Mouse (Mus musculus): ENCODE results near the gene Lurap1. TPM values are rescaled to one million over a fixed set of nuclear protein-coding genes. Genes with fewer than 3 reads are reported as not detected.

Lurap1 gene
- polyA plus RNA-seq, 1 experiment = 14.2 TPM

DNA sequence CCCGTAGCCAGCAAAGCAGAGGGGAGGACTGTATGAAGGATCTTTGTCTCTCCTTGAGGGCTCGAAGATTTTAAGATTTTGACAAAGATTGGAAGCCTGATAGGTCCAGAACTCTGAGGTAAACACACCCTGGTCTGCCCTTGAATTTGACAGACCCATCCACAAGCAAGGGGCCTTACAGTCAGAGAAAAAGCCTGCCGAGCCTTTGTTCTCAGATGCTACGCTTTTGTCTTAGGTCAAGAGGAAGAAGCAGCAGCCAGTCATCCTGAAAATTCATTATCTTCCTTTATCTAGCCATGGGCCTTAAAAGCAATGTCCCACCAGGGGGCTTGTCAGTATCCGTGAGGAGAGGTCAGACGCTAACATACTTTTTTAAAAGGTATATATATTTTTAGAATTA, 23.2 kb downstream of the Lurap1 start:
- no peak overlapping the region for H3K27ac ChIP-seq (ENCODE audit: insufficient read depth, low read length)
- TF ChIP-seq CTCF (IDR thresholded peaks at IDR 0.05; ENCODE audit: extremely low read depth, insufficient read depth, low read length) (no peak), POLR2A (IDR thresholded peaks at IDR 0.05; ENCODE audit: extremely low read depth, insufficient read depth, low read length) (no peak)
- H3K4me1 ChIP-seq (ENCODE audit: control insufficient read depth, insufficient read depth, low read length) = no peaks in the 10 kb centered on the region
- H3K4me3 ChIP-seq (ENCODE audit: insufficient read depth, low read length) = no peak overlapping the region

DNA sequence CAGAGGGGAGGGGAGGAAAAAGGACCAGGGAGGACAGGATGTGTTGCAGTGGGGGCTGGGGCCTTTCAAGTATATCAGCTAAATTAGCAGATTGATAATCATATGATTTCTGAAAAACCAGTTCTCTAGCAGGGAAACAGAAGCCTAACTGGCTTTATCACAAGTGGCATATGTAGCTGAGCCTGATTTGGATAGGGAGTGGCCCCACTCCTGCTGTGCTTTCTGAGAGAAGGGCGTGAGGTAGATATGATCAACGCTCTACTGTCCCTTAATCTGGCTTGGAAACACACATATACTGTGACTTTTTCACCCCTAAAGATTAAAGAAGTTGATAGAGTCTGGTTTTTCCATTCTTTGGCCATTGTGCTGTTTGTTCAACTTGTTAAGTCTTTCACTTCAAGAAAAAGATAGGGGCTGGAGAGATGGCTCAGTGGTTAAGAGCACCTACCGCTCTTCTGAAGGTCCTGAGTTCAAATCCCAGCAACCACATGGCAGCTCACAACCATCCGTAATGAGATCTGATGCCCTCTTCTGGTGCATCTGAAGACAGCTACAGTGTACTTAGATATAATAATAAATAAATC, 25.2 kb downstream of the Lurap1 start:
- no peak overlapping the region for H3K4me3 ChIP-seq (ENCODE audit: insufficient read depth, low read length)
- no peaks in the 10 kb centered on the region for H3K4me1 ChIP-seq (ENCODE audit: control insufficient read depth, insufficient read depth, low read length)
- no peak overlapping the region for H3K27ac ChIP-seq (ENCODE audit: insufficient read depth, low read length)
- TF ChIP-seq POLR2A (IDR thresholded peaks at IDR 0.05; ENCODE audit: extremely low read depth, insufficient read depth, low read length) = no peak

DNA sequence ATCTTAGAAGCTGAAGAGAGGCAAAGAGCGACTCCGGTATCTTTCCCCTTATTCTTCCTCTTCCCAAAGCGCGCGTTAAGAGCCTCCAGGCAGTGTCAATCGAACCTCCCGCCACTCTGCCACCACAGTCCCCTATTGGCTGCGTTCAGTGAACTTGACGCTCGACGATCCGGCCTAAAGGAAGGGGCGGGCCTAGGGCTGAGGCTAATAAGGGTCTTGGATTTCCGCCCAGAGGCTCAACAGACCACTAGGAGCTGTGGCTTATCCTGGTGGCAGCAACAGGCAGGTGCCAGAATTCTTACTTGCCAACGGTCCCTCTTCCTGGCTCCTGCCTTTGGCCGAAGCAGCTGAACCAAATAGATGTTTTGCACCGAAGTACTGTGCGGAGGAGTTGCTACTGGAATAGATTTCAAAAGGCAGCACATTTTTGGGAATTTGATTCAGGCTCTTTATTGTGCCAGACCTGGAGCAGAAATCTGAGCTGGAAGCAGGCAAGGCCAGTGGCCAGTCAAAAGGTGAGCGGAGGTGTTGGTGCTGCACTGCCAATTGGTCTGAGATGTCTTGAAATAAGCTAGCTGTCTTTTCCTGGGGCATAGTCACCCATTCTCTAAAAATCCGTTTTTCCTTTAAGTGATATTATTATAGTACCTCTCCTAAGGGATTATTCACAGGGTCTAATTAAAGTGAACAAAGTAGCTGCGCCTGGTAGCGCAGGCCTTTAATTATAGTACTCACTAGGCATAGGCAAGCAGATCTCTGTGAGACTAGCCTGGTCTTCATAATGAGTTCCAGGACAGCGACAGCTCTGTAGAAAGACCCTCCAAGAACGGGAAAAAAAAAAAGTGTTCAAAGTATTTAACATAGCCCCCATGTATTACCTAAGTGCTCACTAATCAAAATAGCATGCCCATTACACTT, 27.3 kb downstream of the Lurap1 start, which contains the start of the genes Rad54l and Pomgnt1:
Rad54l (minus strand) TSS at position 89 of the 918 bp plus-strand sequence.
Pomgnt1 (plus strand) TSS at position 239 of the 918 bp plus-strand sequence.
- peak within 1 kb of the TSS; percentile 92 for H3K4me3 ChIP-seq (ENCODE audit: insufficient read depth, low read length)
- H3K27ac ChIP-seq (ENCODE audit: insufficient read depth, low read length) = 0 out of 2 replicates have a peak within 1 kb of the TSS, but pooled peaks have one; percentile 58
- TF ChIP-seq CTCF (IDR thresholded peaks at IDR 0.05; ENCODE audit: extremely low read depth, insufficient read depth, low read length) = no peak
- peak; percentile 68 for TF ChIP-seq POLR2A (IDR thresholded peaks at IDR 0.05; ENCODE audit: extremely low read depth, insufficient read depth, low read length)
- no peaks in the 10 kb centered on the region for H3K4me1 ChIP-seq (ENCODE audit: control insufficient read depth, insufficient read depth, low read length)

DNA sequence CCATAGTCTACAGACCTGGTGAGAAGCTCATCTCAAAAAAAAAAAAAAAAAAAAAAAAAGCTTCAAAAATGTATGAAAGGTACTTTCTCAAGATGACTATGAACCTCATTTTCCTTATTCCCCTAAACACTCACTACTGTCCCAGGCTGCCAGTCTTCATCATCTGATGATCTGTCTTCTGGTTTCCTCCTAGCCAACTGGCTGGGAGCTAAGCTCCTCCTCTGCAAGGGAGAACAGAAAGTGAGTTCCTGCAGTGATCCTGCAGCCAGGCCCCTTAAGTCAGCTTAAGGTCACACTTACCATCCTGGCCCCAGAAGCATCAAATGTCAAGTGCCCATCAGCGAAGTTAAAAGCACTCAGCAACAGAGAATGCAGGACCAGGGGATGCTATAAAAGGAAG, 28.4 kb downstream of the Lurap1 start:
- no peaks in the 10 kb centered on the region for H3K4me1 ChIP-seq (ENCODE audit: control insufficient read depth, insufficient read depth, low read length)
- H3K27ac ChIP-seq (ENCODE audit: insufficient read depth, low read length) = no peak overlapping the region
- TF ChIP-seq POLR2A (IDR thresholded peaks at IDR 0.05; ENCODE audit: extremely low read depth, insufficient read depth, low read length) (no peak), CTCF (IDR thresholded peaks at IDR 0.05; ENCODE audit: extremely low read depth, insufficient read depth, low read length) (no peak)
- H3K4me3 ChIP-seq (ENCODE audit: insufficient read depth, low read length) = no peak overlapping the region

DNA sequence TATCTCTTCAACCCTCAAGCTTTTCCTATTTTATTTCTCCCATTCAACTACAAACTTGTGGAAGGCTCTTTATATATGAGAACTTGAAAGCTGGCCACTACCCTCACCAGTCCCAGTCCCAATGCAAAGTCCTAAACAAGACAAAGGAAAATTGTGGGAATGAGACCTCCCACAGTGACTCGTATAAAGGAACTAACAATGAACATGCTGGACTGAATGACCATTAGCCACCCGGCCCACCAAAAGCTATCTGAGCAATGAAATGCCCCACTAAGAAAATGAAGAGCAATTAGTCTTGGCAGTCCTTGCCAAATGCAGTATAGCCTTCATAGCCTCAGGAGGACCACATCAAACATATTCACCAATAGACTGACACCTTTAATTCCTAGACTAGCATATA, 39.7 kb downstream of the Lurap1 start:
- no peak for TF ChIP-seq POLR2A (IDR thresholded peaks at IDR 0.05; ENCODE audit: extremely low read depth, insufficient read depth, low read length)
- no peak for TF ChIP-seq CTCF (IDR thresholded peaks at IDR 0.05; ENCODE audit: extremely low read depth, insufficient read depth, low read length)
- Histone ChIP-seq H3K27ac (ENCODE audit: insufficient read depth, low read length) (no peak overlapping the region), H3K4me3 (ENCODE audit: insufficient read depth, low read length) (no peak overlapping the region), H3K4me1 (ENCODE audit: control insufficient read depth, insufficient read depth, low read length) (no peaks in the 10 kb centered on the region)

DNA sequence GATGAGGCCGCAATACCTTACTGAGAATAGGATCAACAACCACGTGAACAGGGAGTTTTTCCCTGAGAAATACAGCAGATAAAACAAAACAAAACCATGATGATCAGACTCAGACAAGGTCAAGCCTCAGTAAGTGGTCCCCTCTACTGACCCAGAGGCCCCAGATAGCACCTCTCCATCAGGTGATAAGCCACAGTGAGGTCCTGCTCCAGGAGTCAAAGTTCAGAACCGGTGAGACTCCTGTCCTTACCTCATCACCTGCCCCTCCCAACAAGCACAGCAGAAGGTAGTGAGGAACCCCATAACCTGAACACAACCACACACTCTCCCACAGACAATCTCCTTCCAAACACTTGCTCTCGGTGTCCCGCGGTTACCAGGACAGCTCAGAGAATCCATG, 40.4 kb downstream of the Lurap1 start:
- no peak overlapping the region for H3K27ac ChIP-seq (ENCODE audit: insufficient read depth, low read length)
- H3K4me1 ChIP-seq (ENCODE audit: control insufficient read depth, insufficient read depth, low read length) = no peaks in the 10 kb centered on the region
- TF ChIP-seq CTCF (IDR thresholded peaks at IDR 0.05; ENCODE audit: extremely low read depth, insufficient read depth, low read length) (no peak), POLR2A (IDR thresholded peaks at IDR 0.05; ENCODE audit: extremely low read depth, insufficient read depth, low read length) (no peak)
- no peak overlapping the region for H3K4me3 ChIP-seq (ENCODE audit: insufficient read depth, low read length)

DNA sequence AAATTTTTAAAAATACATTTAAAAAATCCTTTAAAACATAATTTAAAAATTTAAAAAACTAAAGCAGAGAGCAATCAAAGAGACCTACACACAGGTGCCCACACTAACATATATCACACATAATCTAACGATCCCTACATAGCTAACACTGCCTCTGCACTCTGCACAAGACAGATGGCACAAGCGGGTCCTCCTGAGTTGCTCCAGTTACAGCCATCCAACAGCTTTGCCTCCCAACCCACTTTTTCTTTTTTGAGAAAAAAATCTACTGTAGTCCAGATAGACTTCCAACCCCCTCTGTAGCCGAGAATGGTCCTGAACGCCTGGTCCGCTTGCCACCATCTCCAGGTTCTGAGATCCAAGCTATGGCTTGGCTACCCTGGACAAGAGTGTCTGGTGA, 45.9 kb downstream of the Lurap1 start:
- no peak for TF ChIP-seq CTCF (IDR thresholded peaks at IDR 0.05; ENCODE audit: extremely low read depth, insufficient read depth, low read length)
- no peak for TF ChIP-seq POLR2A (IDR thresholded peaks at IDR 0.05; ENCODE audit: extremely low read depth, insufficient read depth, low read length)
- Histone ChIP-seq H3K27ac (ENCODE audit: insufficient read depth, low read length) (no peak overlapping the region; the same call in 1 of the 2 replicates), H3K4me3 (ENCODE audit: insufficient read depth, low read length) (no peak overlapping the region), H3K4me1 (ENCODE audit: control insufficient read depth, insufficient read depth, low read length) (no peaks in the 10 kb centered on the region)

DNA sequence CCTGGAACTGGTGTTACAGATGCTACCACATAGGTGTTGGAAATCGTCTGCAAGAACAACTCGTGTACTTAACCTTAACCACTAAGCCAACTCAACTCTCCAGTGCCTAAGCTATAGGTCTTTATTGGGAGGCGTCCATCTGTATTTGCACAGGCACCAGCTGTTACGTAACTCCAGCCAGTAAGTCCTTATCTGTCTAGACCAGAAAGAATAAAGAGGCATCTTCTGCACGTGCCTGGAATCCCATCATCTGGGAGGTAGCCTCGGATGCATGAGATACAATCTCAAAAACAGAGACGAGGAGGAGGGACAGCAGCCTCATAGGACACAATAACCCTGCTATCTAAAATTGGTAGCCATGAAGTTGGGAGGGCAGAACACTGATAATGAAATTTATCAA, 50.2 kb downstream of the Lurap1 start:
- no peaks in the 10 kb centered on the region for H3K4me1 ChIP-seq (ENCODE audit: control insufficient read depth, insufficient read depth, low read length)
- H3K27ac ChIP-seq (ENCODE audit: insufficient read depth, low read length) = no peak overlapping the region
- TF ChIP-seq POLR2A (IDR thresholded peaks at IDR 0.05; ENCODE audit: extremely low read depth, insufficient read depth, low read length) (no peak), CTCF (IDR thresholded peaks at IDR 0.05; ENCODE audit: extremely low read depth, insufficient read depth, low read length) (no peak)
- no peak overlapping the region for H3K4me3 ChIP-seq (ENCODE audit: insufficient read depth, low read length)

DNA sequence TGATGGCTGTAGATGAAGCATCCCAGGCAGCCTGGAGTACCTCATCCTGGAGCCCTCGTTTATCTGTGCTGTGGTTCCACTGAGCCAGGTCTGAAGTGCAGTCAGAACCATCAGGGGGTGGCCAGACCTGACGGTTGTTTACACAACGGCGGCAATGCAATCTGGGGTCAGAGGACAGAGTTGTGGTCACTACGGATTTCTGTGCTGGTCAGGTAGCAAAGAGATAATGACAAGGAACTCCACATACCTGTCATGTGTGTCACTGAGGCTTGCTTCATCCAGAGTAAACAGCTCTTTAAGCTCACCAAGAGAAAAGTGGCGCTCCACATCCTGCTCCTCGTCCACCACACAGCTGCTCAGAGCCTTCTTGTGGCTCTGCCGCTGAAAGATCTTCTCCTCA, 53.9 kb downstream of the Lurap1 start:
- H3K4me1 ChIP-seq (ENCODE audit: control insufficient read depth, insufficient read depth, low read length) = peaks cover 3% of the 10 kb centered on the region; the same call in 1 of the 2 replicates
- no peak overlapping the region for H3K27ac ChIP-seq (ENCODE audit: insufficient read depth, low read length)
- TF ChIP-seq POLR2A (IDR thresholded peaks at IDR 0.05; ENCODE audit: extremely low read depth, insufficient read depth, low read length) = no peak
- no peak for TF ChIP-seq CTCF (IDR thresholded peaks at IDR 0.05; ENCODE audit: extremely low read depth, insufficient read depth, low read length)
- H3K4me3 ChIP-seq (ENCODE audit: insufficient read depth, low read length) = no peak overlapping the region

DNA sequence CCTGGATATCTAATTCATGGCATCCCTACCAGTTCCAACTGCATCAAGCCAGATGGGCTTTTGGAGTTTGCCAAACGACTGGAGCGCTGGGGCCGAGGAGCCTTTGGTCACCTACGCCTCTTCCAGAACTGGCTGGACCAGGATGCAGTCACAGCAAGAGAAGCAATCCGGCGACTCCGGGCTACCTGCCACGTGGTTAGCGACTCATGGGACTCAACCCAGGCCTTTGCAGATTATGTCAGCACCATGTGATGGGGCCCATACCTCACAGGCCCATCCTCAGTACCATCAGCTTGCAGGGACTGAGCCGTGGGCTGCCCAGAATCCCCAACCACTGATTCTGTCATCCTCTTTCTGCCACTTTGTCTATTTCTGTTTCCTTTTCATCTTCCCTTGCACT, 54.8 kb downstream of the Lurap1 start:
- Histone ChIP-seq H3K27ac (ENCODE audit: insufficient read depth, low read length) (no peak overlapping the region), H3K4me1 (ENCODE audit: control insufficient read depth, insufficient read depth, low read length) (peaks cover 3% of the 10 kb centered on the region; the same call in 1 of the 2 replicates), H3K4me3 (ENCODE audit: insufficient read depth, low read length) (no peak overlapping the region)
- no peak for TF ChIP-seq POLR2A (IDR thresholded peaks at IDR 0.05; ENCODE audit: extremely low read depth, insufficient read depth, low read length)
- no peak for TF ChIP-seq CTCF (IDR thresholded peaks at IDR 0.05; ENCODE audit: extremely low read depth, insufficient read depth, low read length)

All from cortical plate, adult 2 months (tissue).